Mouse (Mus musculus) heart, postnatal 36 days (tissue): ENCODE results near the gene Itm2c. TPM values are rescaled to one million over a fixed set of nuclear protein-coding genes. Genes with fewer than 3 reads are reported as not detected.

Source experiments
- DNase-seq, 2 experiments: peaks; one replicate each; pipeline ENCODE4 v3.0.0; 2021 to 2022
- intact Hi-C: fragments of 180-260 bp; cut with DNase I; formaldehyde crosslinking; loops from one replicate; pipeline ENCODE4 v1.15.1; 2025
- total RNA-seq, 2 experiments: library from RNA; stranded (reverse); gene quantifications; 2 replicates each; pipeline ENCODE4 v1.2.3; 2021

The Itm2c gene
- total RNA-seq, 2 experiments from 2014 or later, result 61.5 to 66.5 TPM

DNA sequence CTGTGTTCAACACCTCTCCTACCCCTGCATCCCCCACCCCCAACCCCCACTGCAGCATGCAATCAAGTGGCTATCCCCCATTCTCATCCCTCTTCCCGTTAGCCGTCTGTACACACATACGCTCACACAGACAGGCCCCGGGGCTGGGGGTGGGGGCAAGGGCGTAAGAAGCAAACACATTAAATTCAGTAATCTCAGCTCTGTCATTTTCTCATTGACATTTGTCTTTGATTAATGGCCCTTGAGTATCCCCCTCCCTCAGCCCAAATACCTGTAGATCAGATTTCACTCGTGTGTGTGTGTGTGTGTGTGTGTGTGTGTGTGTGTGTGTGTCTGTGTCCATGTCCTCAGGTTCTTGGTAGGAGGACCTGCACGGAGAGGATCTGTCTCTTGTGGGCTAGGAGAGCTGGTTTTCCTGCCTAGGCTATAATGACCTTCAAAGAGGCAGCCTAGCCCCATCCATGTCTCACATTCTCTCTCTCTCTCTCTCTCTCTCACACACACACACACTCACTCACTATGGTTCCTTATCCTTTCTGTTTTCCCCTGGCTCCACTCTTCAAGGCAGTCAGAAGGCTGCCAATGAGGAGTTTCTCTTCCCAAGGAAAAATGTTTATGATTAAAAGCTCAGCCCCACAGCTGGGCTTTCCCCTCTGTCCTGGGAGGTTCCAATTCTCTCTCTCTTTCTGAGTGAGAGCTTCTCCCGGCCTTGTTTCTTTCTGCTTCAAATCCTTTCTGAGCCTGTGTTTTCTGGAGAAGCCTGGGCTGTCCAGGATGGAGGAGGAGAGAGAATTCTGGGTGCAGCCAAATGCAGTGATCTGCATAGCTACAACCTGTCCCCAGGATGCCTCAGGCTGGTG, 4.0 kb downstream of the Itm2c start:
- intact Hi-C loops, result loop anchor here (5.0 kb wide), 1 partner anchor 46 kb away; no protein-coding TSS in a partner anchor
- DNase-seq, result no peak

DNA sequence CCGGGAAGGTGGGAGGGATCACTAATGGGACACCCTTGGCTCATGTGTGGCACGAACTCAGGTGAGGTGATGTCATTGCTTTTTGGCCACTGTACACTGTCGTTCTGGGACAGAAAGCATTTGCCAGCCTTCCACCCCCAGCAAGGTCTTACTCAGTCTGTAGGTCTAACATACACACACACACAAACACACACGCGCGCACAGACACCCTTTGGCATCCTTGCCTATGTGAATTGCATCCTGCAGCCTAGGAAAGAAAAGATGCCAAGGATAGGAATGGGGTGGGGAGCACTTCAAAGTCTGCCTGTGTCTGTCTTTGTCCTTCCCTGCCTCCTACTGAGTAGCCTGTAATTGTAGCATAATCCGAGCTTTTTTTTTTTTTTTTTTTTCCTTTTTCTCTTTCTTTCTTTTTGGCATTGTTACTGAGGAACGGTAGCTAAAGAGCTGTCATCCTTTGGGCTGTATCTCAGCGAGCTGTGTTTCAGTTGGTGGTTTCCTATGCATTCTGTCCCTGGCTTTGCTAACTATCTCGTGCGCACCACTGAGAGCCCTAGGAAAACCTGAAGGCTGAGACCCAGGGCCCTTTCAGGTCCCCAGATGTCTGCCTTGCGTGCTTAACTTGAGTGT, 4.8 kb downstream of the Itm2c start:
- intact Hi-C loops, result loop anchor here (5.0 kb wide), 1 partner anchor 47 kb away; no protein-coding TSS in a partner anchor
- no peak for DNase-seq

DNA sequence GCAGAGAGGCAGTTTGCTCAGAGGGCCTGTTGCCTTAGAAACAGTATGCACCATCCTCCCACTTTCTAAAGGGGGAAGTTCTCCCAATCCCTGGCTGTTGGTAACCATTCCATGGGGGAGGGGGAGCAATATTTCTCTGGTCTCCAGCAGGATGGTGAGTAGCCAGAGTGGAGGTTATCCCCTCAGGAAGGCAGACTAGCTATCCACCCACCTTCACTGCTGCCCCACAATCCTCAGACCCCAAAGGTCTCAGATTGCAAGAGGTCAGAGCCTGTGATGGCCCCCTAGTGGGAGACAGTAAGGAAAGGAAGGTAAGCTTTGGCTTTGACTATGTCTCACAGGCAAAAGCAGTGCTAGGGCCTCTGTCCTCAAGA, 5.3 kb downstream of the Itm2c start:
- no peak for DNase-seq

DNA sequence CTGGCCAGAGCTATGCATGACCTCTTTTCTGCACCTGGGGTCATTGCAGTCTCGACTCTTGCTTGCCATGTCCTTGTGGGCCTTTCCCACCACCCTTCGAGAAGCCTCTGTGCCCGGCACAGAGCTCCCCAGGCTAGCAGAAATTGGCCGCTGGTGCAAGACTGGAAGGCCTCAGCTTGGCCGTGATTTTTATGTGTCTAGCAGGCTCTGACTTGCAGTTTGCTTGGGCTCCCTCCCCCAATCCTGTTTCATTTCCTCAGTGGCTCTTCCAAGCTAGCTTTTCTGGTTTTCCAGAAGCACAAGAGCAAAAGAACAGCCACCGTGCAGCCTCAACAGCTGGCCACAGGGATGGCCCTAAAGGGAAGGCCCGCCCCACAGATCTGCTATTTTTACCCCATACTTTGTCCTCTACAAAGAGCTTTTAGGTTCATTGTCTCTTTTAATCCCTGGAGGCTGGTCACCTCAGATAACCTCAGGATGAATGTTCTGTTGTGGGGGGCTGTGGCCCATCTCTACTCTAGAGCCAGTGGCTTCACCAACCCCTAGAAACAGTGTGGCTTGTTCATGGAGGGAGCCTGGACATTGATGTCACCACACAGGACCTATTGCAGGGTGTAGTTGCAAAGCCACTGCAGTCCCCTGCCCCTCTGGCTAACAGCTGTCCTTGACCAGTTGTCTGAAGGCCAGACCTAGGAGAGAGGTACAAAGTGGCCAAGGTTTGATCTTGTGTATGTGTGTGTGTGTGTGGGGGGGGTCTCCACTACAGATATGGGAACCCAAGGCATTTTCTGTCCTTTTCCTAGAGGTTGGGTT, 6.6 kb downstream of the Itm2c start:
- peak in 1 of 2 experiments; percentile 28 for DNase-seq
- intact Hi-C loops, result no loop called here

More for the DNA sequence above, 5.3 kb downstream of the Itm2c start:
- intact Hi-C loops, result loop anchor here (5.0 kb wide), 1 partner anchor 47 kb away; no protein-coding TSS in a partner anchor

DNA sequence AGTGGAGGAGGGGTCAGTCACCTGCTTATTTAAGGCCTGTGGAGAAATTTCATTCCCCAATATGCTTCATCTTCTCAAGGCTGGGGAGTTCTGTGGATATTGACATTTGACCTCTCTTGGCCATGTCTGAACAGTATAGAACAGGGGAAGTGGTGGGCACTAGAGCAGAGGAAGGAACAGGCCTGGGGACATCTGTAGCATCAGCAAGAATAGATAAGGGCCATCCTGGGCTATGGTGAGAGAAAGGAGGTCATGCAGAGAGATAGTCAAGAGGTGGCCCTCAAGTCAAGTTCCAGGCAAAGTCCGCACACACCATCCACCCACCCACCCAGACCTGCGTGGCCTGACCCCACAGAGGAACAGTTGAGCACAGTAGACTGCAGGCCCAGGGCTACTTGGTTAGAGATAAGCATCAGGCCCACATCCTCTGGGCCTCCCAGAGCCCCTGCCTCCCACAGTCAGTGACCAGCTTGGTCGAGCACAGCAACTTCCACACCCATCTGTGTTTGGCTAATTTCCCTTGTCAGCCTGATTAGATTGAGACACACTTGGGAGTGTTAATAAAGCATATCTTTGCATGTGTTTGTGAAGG, 7.5 kb downstream of the Itm2c start:
- intact Hi-C loops, result no loop called here
- DNase-seq, result peak; percentile 33

DNA sequence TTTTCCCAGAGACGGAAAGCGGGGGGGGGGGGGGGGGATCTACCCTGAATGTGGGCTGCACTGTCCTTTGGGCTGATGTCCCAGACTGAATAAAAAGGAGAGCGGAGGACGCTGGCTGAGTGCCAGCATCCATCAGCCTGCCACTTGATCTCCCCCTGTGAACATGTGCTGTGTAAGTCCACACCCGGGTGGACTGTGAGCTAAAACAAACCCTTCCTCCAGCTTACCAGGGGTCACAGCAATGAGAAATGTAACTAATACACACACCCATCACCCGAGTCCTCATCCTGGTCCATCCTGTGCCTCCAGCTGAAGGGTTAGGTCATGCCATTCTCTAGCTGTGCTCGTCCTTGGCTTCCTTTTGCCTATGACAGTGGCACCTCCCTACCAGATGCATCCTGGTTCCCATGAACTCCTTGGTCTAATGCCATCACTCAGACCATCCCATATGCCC, 8.1 kb downstream of the Itm2c start:
- DNase-seq, result peak; percentile 38 to 43
- intact Hi-C loops, result no loop called here

DNA sequence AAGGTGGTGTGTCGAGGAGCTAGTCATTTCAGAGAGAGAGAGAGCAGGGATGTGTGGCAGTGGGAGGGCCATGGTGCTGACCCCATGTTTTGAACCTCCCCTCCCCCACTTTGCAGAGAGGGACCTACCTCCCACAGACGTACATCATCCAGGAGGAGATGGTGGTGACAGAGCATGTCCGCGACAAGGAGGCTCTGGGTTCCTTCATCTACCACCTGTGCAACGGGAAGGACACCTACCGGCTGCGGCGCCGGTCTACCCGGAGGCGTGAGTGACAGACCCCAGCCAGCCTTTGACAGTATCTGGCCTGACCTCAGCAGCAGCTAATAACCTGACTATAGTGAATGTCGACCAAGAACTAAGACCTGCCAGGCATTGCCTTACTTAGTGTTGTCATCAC, 12.8 kb downstream of the Itm2c start:
- intact Hi-C loops, result no loop called here
- DNase-seq, result no peak

DNA sequence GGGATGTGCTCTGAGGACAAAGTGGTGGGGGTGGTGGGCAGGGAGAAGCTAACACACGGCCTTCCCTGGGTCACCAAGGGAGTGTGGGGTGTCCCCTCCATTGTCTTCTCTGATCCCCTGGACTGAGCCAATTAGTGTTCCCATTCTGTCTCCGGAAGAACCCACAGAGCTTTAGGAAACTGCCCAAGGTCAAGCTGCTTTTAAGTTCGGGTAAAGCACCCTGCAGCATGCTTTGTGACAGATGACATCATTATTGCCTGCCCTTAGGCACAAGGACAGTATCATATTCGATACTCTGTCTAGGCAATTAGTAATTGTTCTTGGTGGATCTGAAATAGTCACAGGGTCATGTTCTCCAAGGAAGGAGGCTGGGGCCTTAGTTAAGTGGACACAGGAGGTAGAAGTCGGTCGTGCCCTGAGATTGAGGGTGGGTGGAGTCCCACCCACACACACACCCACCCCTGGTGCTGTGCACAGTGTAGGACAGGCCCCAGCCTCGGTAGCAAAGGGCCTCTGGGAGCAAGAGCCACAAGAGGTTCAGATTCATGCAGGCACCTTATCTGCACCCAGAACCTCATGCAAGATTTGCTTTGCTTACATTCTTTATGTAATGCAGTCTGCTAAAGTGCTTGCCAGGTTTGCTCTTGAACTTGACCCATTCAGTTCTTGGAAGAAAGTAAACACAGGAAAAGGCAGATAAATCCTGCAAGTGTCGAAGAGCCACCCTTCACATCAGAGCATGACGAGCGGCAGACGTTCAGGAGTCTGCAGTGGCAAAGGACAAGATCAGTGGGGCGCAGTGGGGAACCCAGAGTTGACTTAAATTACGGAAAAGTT, 14.9 kb downstream of the Itm2c start:
- intact Hi-C loops, result no loop called here
- no peak for DNase-seq

DNA sequence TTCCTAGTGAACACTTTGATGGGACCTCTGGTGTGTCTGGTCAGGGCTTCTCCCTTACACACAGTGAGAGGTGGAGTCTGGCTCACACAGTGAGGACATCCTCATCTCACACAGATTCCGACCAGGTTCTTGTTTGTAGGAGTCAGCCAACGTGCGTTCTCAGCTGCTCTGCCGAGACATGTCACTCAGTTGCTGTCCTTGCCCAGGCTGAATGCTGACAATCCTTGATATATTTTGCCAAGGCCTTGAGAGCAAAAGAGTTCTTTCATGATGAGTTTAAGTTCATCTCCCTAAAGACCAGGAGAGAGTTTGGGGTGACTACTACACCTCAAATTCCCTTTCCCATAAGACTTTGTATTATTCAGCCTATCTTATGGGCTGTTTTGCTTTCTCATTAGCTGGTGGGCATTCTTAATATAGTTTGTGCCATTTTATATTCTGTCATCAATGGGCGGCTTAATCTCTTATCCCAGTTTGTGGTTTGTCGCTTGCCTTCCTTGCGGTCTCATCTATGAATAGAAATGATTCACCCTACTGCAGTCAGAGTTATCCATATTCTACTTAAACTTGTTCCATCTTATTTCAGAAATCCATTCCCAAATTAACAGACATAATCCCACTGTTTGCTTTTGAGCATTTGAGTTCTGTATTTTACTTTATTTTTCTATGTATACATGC, 19.1 kb downstream of the Itm2c start:
- intact Hi-C loops, result no loop called here
- no peak for DNase-seq

DNA sequence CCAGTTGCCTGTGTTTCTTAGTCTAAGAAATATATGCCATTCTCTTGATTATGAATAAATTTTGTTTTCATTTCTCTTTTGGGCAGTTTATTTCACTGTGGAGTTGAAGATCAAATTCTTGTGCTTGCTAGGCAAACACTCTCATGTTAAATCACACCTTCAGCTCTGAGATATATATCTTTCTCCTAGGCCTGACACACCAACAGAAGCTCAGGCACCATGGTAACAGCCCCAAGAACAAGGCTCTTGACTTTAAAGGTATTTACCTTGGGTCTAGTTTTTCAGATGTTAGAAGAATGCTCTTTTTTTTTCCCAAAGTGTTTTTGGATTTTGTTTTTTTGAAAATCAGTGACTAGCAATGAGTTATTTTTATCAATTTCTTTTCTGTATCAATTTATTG, 21.8 kb downstream of the Itm2c start:
- no peak for DNase-seq

DNA sequence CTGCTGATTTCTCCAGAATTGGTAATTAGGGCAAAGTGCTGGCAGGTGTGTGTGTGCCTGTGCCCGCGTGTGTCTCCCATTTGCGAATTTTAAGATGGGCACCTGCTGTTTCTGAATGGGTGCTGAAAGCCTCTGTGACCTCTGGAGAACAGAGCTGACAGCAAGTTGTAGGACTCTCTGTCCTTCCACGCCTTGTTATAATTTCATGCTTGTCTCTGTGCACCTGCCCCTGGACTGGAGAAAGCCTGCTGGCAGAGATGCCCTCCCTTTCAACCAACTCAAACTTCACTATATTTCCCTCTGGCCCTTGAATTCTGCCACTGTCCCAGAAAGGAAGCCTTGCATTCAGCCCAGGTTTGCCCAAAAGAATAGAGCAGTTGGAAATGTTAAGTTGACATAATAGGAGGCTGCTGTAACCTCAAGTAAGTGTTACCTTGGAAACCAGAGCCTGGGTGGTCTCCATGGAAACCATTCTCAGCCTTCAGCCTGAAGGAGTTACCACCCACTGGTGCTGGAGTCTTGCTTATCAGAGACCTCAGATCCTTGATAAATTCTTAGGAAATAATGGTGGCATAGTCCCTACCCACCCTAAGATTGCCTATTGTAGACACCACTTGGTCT, 22.9 kb downstream of the Itm2c start:
- no peak for DNase-seq
- intact Hi-C loops, result no loop called here

More for the DNA sequence above, 21.8 kb downstream of the Itm2c start:
- intact Hi-C loops, result no loop called here

DNA sequence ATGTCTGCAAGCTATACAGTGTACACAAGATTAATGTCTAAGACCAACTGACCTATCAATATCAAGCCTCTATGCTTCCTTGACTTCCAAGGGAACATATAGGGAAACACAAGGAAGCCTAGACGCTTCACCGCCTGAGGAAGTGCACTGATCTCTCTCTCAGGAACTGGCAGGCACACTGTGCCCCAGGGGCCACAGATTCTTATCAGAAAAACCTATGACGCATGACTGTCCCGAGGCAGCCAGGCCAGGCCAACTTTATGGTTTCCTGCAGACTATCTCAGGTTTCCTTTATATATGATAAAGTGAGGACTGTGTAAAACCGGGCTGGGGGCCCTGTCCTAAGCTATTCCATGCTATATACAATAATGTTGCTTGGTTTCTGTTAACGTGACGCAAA, 25.5 kb downstream of the Itm2c start:
- no peak for DNase-seq
- intact Hi-C loops, result no loop called here

DNA sequence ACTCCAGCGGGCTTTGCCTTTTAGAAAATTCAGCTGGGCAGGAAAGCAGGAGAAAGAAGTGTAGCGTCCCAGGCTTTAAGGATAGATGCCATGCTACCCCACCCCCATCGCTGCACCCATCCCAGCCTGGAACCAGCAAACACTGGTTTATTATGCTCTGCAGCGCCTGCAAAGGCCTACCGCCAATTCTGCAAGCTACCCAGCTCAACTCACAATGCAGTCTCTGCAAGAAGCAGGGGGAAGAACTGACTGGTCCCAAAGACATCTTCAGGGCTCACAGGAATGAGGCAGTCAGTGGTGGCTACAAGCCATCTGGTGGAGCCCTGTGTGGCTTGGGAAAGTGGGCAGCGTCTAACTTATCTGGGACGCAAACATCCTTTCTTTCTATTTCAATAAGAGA, 27.6 kb downstream of the Itm2c start:
- no peak for DNase-seq
- intact Hi-C loops, result no loop called here

DNA sequence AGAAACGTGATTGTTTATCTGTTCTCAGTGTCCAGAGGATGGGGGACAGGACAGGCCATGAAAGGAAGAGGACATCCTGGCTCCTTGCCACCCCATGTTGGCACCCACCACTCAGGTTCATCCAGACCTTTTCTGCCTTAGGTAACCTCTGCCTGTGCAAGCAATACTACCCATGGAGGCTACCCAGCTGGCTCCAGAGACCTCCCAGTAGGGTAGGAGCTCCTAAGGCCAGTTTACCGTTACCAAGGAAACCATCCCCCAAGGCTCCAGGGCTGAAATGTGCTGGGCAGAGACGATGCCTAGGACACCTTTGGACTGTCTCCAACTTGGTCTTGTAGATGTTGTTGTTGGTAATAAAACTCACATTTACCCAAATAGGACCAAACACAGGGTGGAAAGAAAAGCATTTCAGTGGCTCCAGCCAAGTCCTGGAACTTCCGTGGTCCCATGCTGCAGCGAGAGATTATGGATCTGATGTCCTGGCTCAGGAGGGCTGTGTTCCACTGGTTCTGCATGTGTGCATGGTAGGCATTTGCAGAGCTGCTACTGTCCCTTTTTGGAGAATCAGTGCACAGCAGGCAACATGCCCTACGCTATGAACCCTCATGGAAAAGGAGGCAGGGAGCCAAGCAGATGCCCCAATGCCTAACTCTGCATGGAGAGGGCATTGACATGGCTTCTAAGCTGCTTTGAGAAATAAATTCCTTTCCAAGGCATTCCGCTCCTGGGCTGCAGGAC, 28.2 kb downstream of the Itm2c start:
- no peak for DNase-seq
- intact Hi-C loops, result no loop called here

DNA sequence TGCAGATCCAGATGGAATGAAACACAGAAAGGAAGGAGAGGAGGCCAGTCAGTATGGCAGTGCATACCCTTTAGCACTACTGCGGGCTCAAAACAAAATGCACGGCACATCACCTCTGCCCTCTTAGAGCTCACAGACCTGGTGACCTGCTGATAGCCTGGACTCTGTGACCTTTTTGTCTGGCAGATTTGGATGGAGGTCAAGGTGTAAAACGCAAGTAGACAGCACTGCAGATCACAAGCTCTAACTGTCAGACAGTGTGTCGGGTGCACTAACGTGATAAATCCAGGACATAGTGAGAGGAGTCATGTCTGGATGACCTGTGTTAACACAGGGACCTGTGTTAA, 28.8 kb downstream of the Itm2c start:
- no peak for DNase-seq
- intact Hi-C loops, result no loop called here

DNA sequence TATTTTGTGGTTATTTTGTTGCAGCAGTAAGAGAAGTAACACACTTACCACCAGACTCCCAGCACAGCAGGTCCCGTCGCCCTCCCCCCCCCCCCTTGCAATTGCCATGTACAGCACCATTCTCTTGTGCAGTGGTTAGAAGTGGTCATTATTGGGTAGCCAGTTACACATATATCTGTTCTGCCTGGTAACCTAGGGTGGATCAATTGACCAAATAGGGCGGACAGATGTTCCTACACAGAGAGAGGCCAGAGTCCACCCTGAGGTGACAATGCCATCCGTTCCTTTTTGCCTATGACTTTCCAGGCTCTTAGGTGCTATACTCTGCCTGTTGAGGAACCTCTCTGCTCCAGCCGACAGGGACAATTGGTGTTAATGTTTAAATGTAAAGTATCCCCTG, 31.1 kb downstream of the Itm2c start:
- intact Hi-C loops, result no loop called here
- DNase-seq, result no peak

DNA sequence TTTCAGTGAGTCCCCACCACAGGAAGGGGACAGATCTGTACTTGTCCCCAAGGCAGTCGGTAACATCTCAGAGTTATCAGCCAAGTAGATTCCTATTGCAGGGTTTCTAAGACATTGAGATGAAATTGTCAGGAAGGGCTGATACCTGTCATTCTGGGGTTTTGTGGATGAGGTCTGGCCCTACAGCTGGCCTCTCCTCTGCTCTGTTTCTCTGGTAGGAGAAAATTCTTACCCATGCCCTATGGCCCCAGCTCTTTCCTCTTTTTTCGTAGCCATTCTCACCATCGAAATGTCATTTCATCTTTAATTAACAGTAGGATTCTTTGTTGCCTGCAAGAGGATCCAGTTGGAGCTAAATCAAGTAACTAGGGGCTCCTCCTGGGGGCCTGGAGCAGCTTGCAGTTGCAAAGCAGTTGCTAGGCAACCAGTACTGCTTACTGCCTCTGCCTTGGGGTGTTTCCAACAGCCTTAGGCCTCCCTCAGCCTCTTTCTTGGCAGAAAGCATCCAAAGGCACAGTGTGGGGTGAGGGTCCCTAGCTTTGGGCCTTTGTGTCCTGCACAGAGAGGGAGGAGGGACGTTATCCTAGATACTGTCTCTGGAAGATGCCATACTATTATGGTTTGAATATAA, 34.1 kb downstream of the Itm2c start, which contains the start of gene 4933407L21Rik:
Gene 4933407L21Rik (plus strand): TSS at position 427 of the 631 bp plus-strand sequence.
- intact Hi-C loops, result no loop called here
- DNase-seq, result no peak

DNA sequence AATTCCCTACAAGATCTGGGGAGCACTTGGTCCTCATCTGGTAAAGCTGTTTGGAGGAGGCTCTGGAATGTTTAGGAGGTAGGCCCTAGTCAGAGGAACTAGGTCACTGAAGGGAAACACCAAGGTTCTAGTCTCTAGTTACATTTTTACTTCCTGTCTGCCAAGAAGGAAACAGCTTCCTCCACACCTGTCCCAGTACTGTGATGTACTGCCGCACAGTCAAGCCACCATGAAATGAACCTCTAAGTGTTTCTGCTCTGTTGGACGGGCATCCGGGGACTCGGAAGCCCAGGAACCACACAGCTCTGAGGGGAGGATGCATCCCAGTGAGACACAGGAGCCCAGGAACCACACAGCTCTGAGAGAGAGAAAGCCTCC, 34.6 kb downstream of the Itm2c start:
- DNase-seq, result no peak
- intact Hi-C loops, result no loop called here
